Mouse (Mus musculus) bone marrow macrophage, adult 2 months (primary cell): ENCODE results near the gene Cyfip1.

Experiments
- CTCF ChIP-seq: IDR thresholded peaks from 2 replicates; pipeline ENCODE4 v1.5.1; 2012; ENCODE audit warnings: low read depth, mild to moderate bottlenecking, low read length, moderate library complexity
- POLR2A ChIP-seq: IDR thresholded peaks from 2 replicates; pipeline ENCODE4 v1.6.1; 2012; ENCODE audit warnings: mild to moderate bottlenecking, low read depth, low read length, borderline replicate concordance

GRCm38 (mm10) chr7:55877721-55878120 is 36.2 kb downstream of the Cyfip1 start:
- no peak for TF ChIP-seq POLR2A
- no peak for TF ChIP-seq CTCF
